In genomic region chr3:101306090-101306489, GRCm38 (mm10) we compare ENCODE assay signal across 32 mouse cellular contexts. TPM values are rescaled to one million over a fixed set of nuclear protein-coding genes. Genes with fewer than 3 reads are reported as not detected.
"Had no signal": no experiment of that assay in that cellular context is flagged by ENCODE, and none has a peak within 500 bp of the region (broad histone marks: within the 10 kb centered on the region; RNA-seq: fewer than 3 reads in every experiment).

No protein-coding gene starts in this region.

- H3K36me3 ChIP-seq: limb, embryonic 10.5 days; limb, embryonic 12.5 days; limb, embryonic 13.5 days; limb, embryonic 15.5 days; liver, embryonic 12.5 days; liver, embryonic 13.5 days; liver, embryonic 15.5 days; lung, embryonic 15.5 days; midbrain, embryonic 10.5 days; midbrain, embryonic 12.5 days; midbrain, embryonic 13.5 days; midbrain, embryonic 15.5 days; neural tube, embryonic 12.5 days had no signal

- H3K27me3 ChIP-seq: limb, embryonic 13.5 days; limb, embryonic 15.5 days; liver, embryonic 15.5 days; lung, embryonic 15.5 days; midbrain, embryonic 15.5 days; neural tube, embryonic 12.5 days had no signal

- H3K4me3 ChIP-seq: left cerebral cortex, adult 2 months; limb, embryonic 10.5 days; limb, embryonic 12.5 days; limb, embryonic 13.5 days; limb, embryonic 15.5 days; liver, embryonic 12.5 days; liver, embryonic 13.5 days; liver, embryonic 15.5 days; lung, embryonic 15.5 days; megakaryocyte, embryonic 14.5 days; midbrain, embryonic 10.5 days; midbrain, embryonic 12.5 days; midbrain, embryonic 13.5 days; midbrain, embryonic 15.5 days; myocyte; neural tube, embryonic 12.5 days had no signal

- ATAC-seq: liver, embryonic 12.5 days; liver, postnatal 0 days; midbrain, embryonic 13.5 days; midbrain, embryonic 15.5 days; midbrain, embryonic 16.5 days had no signal

- DNase-seq: layer of hippocampus, postnatal 36 days; left cerebral cortex, postnatal 4 days; liver; liver, embryonic 13.5 days; liver, postnatal 0 days; lung, adult 18-20 months; lung, postnatal 10 days; lung, postnatal 14 days; midbrain, embryonic 14.5 days had no signal

- H3K4me1 ChIP-seq: liver, embryonic 13.5 days; liver, embryonic 15.5 days; midbrain, embryonic 12.5 days had no signal

- H3K9ac ChIP-seq: limb, embryonic 12.5 days; limb, embryonic 13.5 days; limb, embryonic 15.5 days; liver, embryonic 12.5 days; liver, embryonic 13.5 days; liver, embryonic 14.5 days; liver, embryonic 15.5 days; liver, postnatal 0 days; lung, embryonic 15.5 days; midbrain, embryonic 12.5 days; midbrain, embryonic 13.5 days; midbrain, embryonic 15.5 days; neural tube, embryonic 12.5 days had no signal

- H3K9me3 ChIP-seq: limb, embryonic 10.5 days; limb, embryonic 12.5 days; limb, embryonic 13.5 days; limb, embryonic 15.5 days; liver, embryonic 12.5 days; liver, embryonic 13.5 days; liver, embryonic 15.5 days; lung, embryonic 15.5 days; megakaryocyte, embryonic 14.5 days; midbrain, embryonic 10.5 days; midbrain, embryonic 12.5 days; midbrain, embryonic 13.5 days; midbrain, embryonic 15.5 days; neural tube, embryonic 12.5 days had no signal

- H3K27ac ChIP-seq: left cerebral cortex, adult 2 months; limb, embryonic 12.5 days; limb, embryonic 13.5 days; limb, embryonic 15.5 days; liver, embryonic 12.5 days; liver, embryonic 13.5 days; liver, embryonic 14.5 days; liver, embryonic 15.5 days; lung, embryonic 15.5 days; macrophage; midbrain, embryonic 10.5 days; midbrain, embryonic 12.5 days; midbrain, embryonic 13.5 days; midbrain, embryonic 15.5 days; neural tube, embryonic 12.5 days had no signal

- H3K4me2 ChIP-seq: limb, embryonic 12.5 days; limb, embryonic 13.5 days; limb, embryonic 15.5 days; liver, embryonic 11.5 days; liver, embryonic 12.5 days; liver, embryonic 13.5 days; liver, embryonic 15.5 days; lung, embryonic 15.5 days; midbrain, embryonic 11.5 days; midbrain, embryonic 12.5 days; midbrain, embryonic 13.5 days; midbrain, embryonic 15.5 days; neural tube, embryonic 12.5 days had no signal

RNA-seq across cellular contexts. Expression of gene Cd2, which starts 18.4 kb away (rescaled TPM):
- polyA plus RNA-seq: limb, embryonic 10.5 days; limb, embryonic 11.5 days; limb, embryonic 12.5 days; limb, embryonic 13.5 days; limb, embryonic 14.5 days; limb, embryonic 15.5 days; liver, embryonic 11.5 days; liver, embryonic 12.5 days; liver, embryonic 13.5 days; liver, embryonic 14.5 days; midbrain, embryonic 11.5 days; midbrain, embryonic 12.5 days; midbrain, embryonic 14.5 days; midbrain, embryonic 15.5 days; midbrain, embryonic 16.5 days; myocyte; neural tube, embryonic 11.5 days; neural tube, embryonic 12.5 days had no signal
